Mouse (Mus musculus): Measurements from ENCODE around the gene Lmntd1. TPM values are rescaled to one million over a fixed set of nuclear protein-coding genes. Genes with fewer than 3 reads are reported as not detected.

The Lmntd1 gene
- polyA plus RNA-seq, 1 experiment = not detected

GRCm38 (mm10) chr6:145435764-145436163 lies 178.4 kb downstream of the Lmntd1 start:
- Histone ChIP-seq H3K27me3 (ENCODE audit: control insufficient read depth, insufficient read depth, low read length, poor library complexity, severe bottlenecking) (no peaks in the 10 kb centered on the region), H3K27ac (ENCODE audit: insufficient read depth, low read length) (no peak overlapping the region), H3K4me3 (ENCODE audit: low read depth, low read length) (no peak overlapping the region), H3K9ac (ENCODE audit: low read depth, poor library complexity, severe bottlenecking) (no peak overlapping the region), H3K4me1 (ENCODE audit: control insufficient read depth, insufficient read depth, low read length) (no peaks in the 10 kb centered on the region), H3K9me3 (replicated peaks; ENCODE audit: control insufficient read depth, insufficient read depth, low read length, poor library complexity, severe bottlenecking) (no peaks in the 10 kb centered on the region), H3K36me3 (ENCODE audit: control insufficient read depth, insufficient read depth, low read length, poor library complexity, severe bottlenecking) (no peaks in the 10 kb centered on the region)
- no peak for TF ChIP-seq CTCF (IDR thresholded peaks at IDR 0.05; ENCODE audit: low read depth, low read length)
- no peak for TF ChIP-seq POLR2A (IDR thresholded peaks at IDR 0.05; ENCODE audit: insufficient read depth, low read length)
- no peak for TF ChIP-seq EP300 (IDR thresholded peaks at IDR 0.05; ENCODE audit: insufficient read depth, low read depth, low read length)

- Histone ChIP-seq H3K9ac (ENCODE audit: low read depth, poor library complexity, severe bottlenecking) (no peak overlapping the region), H3K27ac (ENCODE audit: insufficient read depth, low read length) (no peak overlapping the region), H3K27me3 (ENCODE audit: control insufficient read depth, insufficient read depth, low read length, poor library complexity, severe bottlenecking) (no peaks in the 10 kb centered on the region), H3K9me3 (replicated peaks; ENCODE audit: control insufficient read depth, insufficient read depth, low read length, poor library complexity, severe bottlenecking) (no peaks in the 10 kb centered on the region), H3K4me3 (ENCODE audit: low read depth, low read length) (no peak overlapping the region), H3K36me3 (ENCODE audit: control insufficient read depth, insufficient read depth, low read length, poor library complexity, severe bottlenecking) (no peaks in the 10 kb centered on the region), H3K4me1 (ENCODE audit: control insufficient read depth, insufficient read depth, low read length) (no peaks in the 10 kb centered on the region)
- TF ChIP-seq EP300 (IDR thresholded peaks at IDR 0.05; ENCODE audit: insufficient read depth, low read depth, low read length) (no peak), CTCF (IDR thresholded peaks at IDR 0.05; ENCODE audit: low read depth, low read length) (no peak), POLR2A (IDR thresholded peaks at IDR 0.05; ENCODE audit: insufficient read depth, low read length) (no peak)
Observed at GRCm38 (mm10) chr6:145435156-145435555, 179.0 kb downstream of the Lmntd1 start.

GRCm38 (mm10) chr6:145433897-145434296 lies 180.2 kb downstream of the Lmntd1 start:
- Histone ChIP-seq H3K4me1 (ENCODE audit: control insufficient read depth, insufficient read depth, low read length) (no peaks in the 10 kb centered on the region), H3K36me3 (ENCODE audit: control insufficient read depth, insufficient read depth, low read length, poor library complexity, severe bottlenecking) (no peaks in the 10 kb centered on the region), H3K27ac (ENCODE audit: insufficient read depth, low read length) (no peak overlapping the region), H3K27me3 (ENCODE audit: control insufficient read depth, insufficient read depth, low read length, poor library complexity, severe bottlenecking) (no peaks in the 10 kb centered on the region), H3K4me3 (ENCODE audit: low read depth, low read length) (no peak overlapping the region), H3K9ac (ENCODE audit: low read depth, poor library complexity, severe bottlenecking) (no peak overlapping the region), H3K9me3 (replicated peaks; ENCODE audit: control insufficient read depth, insufficient read depth, low read length, poor library complexity, severe bottlenecking) (no peaks in the 10 kb centered on the region)
- TF ChIP-seq CTCF (IDR thresholded peaks at IDR 0.05; ENCODE audit: low read depth, low read length) = no peak
- no peak for TF ChIP-seq POLR2A (IDR thresholded peaks at IDR 0.05; ENCODE audit: insufficient read depth, low read length)
- TF ChIP-seq EP300 (IDR thresholded peaks at IDR 0.05; ENCODE audit: insufficient read depth, low read depth, low read length) = no peak

- Histone ChIP-seq H3K4me3 (ENCODE audit: low read depth, low read length) (no peak overlapping the region), H3K27me3 (ENCODE audit: control insufficient read depth, insufficient read depth, low read length, poor library complexity, severe bottlenecking) (no peaks in the 10 kb centered on the region), H3K4me1 (ENCODE audit: control insufficient read depth, insufficient read depth, low read length) (no peaks in the 10 kb centered on the region), H3K36me3 (ENCODE audit: control insufficient read depth, insufficient read depth, low read length, poor library complexity, severe bottlenecking) (no peaks in the 10 kb centered on the region), H3K9ac (ENCODE audit: low read depth, poor library complexity, severe bottlenecking) (no peak overlapping the region), H3K27ac (ENCODE audit: insufficient read depth, low read length) (no peak overlapping the region), H3K9me3 (replicated peaks; ENCODE audit: control insufficient read depth, insufficient read depth, low read length, poor library complexity, severe bottlenecking) (no peaks in the 10 kb centered on the region)
- TF ChIP-seq EP300 (IDR thresholded peaks at IDR 0.05; ENCODE audit: insufficient read depth, low read depth, low read length) (no peak), CTCF (IDR thresholded peaks at IDR 0.05; ENCODE audit: low read depth, low read length) (no peak), POLR2A (IDR thresholded peaks at IDR 0.05; ENCODE audit: insufficient read depth, low read length) (no peak)
Observed at GRCm38 (mm10) chr6:145432711-145433708, 181.1 kb downstream of the Lmntd1 start.

GRCm38 (mm10) chr6:145431747-145432146 lies 182.4 kb downstream of the Lmntd1 start:
- Histone ChIP-seq H3K27ac (ENCODE audit: insufficient read depth, low read length) (no peak overlapping the region), H3K4me3 (ENCODE audit: low read depth, low read length) (no peak overlapping the region), H3K4me1 (ENCODE audit: control insufficient read depth, insufficient read depth, low read length) (no peaks in the 10 kb centered on the region), H3K36me3 (ENCODE audit: control insufficient read depth, insufficient read depth, low read length, poor library complexity, severe bottlenecking) (no peaks in the 10 kb centered on the region), H3K9me3 (replicated peaks; ENCODE audit: control insufficient read depth, insufficient read depth, low read length, poor library complexity, severe bottlenecking) (no peaks in the 10 kb centered on the region), H3K9ac (ENCODE audit: low read depth, poor library complexity, severe bottlenecking) (no peak overlapping the region), H3K27me3 (ENCODE audit: control insufficient read depth, insufficient read depth, low read length, poor library complexity, severe bottlenecking) (no peaks in the 10 kb centered on the region)
- TF ChIP-seq CTCF (IDR thresholded peaks at IDR 0.05; ENCODE audit: low read depth, low read length) (no peak), EP300 (IDR thresholded peaks at IDR 0.05; ENCODE audit: insufficient read depth, low read depth, low read length) (no peak)

- no peak for TF ChIP-seq EP300 (IDR thresholded peaks at IDR 0.05; ENCODE audit: insufficient read depth, low read depth, low read length)
- no peak for TF ChIP-seq POLR2A (IDR thresholded peaks at IDR 0.05; ENCODE audit: insufficient read depth, low read length)
- H3K9me3 ChIP-seq (replicated peaks; ENCODE audit: control insufficient read depth, insufficient read depth, low read length, poor library complexity, severe bottlenecking) = no peaks in the 10 kb centered on the region
- H3K9ac ChIP-seq (ENCODE audit: low read depth, poor library complexity, severe bottlenecking) = no peak overlapping the region
- H3K4me3 ChIP-seq (ENCODE audit: low read depth, low read length) = no peak overlapping the region
- H3K36me3 ChIP-seq (ENCODE audit: control insufficient read depth, insufficient read depth, low read length, poor library complexity, severe bottlenecking) = no peaks in the 10 kb centered on the region
- no peaks in the 10 kb centered on the region for H3K4me1 ChIP-seq (ENCODE audit: control insufficient read depth, insufficient read depth, low read length)
- H3K27ac ChIP-seq (ENCODE audit: insufficient read depth, low read length) = no peak overlapping the region
- no peaks in the 10 kb centered on the region for H3K27me3 ChIP-seq (ENCODE audit: control insufficient read depth, insufficient read depth, low read length, poor library complexity, severe bottlenecking)
Observed at GRCm38 (mm10) chr6:145427411-145427810, 186.7 kb downstream of the Lmntd1 start.

Data from ES-Bruce4 (cell line).